Mouse (Mus musculus) forebrain, embryonic 10.5 days (tissue): ENCODE data around the gene Wdr61. TPM values are rescaled to one million over a fixed set of nuclear protein-coding genes. Genes with fewer than 3 reads are reported as not detected.
A peak's percentile ranks its signal among the peaks of the same experiment; 100 is the strongest.

Experiments
- DNase-seq: peaks from one replicate; pipeline ENCODE4 v3.0.0-alpha.2; 2017; ENCODE audit warnings: low spot score; ENCODE audit errors: extremely low spot score
- H3K27ac ChIP-seq: fragments of 300-500 bp; sonication (generic); 2 replicates; pipeline ENCODE4 v1.5.1; 2016; ENCODE audit warnings: mild to moderate bottlenecking
- H3K27me3 ChIP-seq: fragments of 300-500 bp; sonication (generic); 2 replicates; pipeline ENCODE4 v1.6.1; 2016; ENCODE audit warnings: mild to moderate bottlenecking; ENCODE audit not compliant: poor library complexity, severe bottlenecking
- H3K36me3 ChIP-seq: fragments of 300-500 bp; sonication (generic); replicated peaks from 2 replicates; pipeline ENCODE4 v1.6.1; 2016; ENCODE audit warnings: mild to moderate bottlenecking, moderate library complexity
- H3K4me1 ChIP-seq: fragments of 300-500 bp; sonication (generic); 2 replicates; pipeline ENCODE4 v1.6.1; 2016
- H3K4me3 ChIP-seq: fragments of 300-500 bp; sonication (generic); 2 replicates; pipeline ENCODE4 v1.5.1; 2016; ENCODE audit warnings: mild to moderate bottlenecking, moderate library complexity
- H3K9me3 ChIP-seq: fragments of 300-500 bp; sonication (generic); 2 replicates; pipeline ENCODE4 v1.6.1; 2016; ENCODE audit warnings: mild to moderate bottlenecking, moderate library complexity
- WGBS: fragments of 180-500 bp; shearing (Covaris S2); methylation state at CpG from one replicate; pipeline ENCODE4 v1.1.7; 2016; 5-methylcytosine and 5-hydroxymethylcytosine counted together
- polyA plus RNA-seq: library from polyadenylated mRNA; unstranded; fragments of >200 nt; fragmentation: Nextera tagmentation; extraction: Ambion mirVana; gene quantifications from 2 replicates; pipeline ENCODE4 v1.2.1, GENCODE M21; 2016

The Wdr61 gene
- polyA plus RNA-seq, 1 experiment from 2014 or later, result 183 TPM

GRCm38 (mm10) chr9:54717527-54717926, 16.8 kb downstream of the Wdr61 start:
- 87% methylated on average over 3 of the region's 3 CpGs for WGBS

DNA sequence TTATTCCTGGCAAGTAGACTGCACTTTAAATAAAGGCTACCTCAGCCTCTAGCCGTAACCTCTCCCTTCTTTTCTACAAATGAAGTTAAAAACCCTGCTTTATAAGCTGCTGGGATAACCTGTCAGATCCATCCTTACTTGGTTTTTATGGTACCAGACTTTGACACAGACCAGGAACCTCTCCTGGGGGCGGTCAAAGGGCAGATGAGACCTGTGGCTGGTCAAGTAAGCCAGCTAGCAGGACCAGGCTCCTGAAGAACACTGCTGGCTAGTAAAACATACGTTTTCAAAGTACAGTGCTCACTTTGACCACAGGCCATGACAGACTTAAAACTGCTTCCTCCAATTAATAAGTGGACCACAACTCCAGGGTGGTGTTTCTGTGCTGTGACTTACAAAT, 18.5 kb downstream of the Wdr61 start:
- Histone ChIP-seq H3K27me3 (no peaks in the 10 kb centered on the region), H3K27ac (no peak overlapping the region), H3K9me3 (no peaks in the 10 kb centered on the region), H3K4me3 (no peak overlapping the region), H3K36me3 (peaks cover 100% of the 10 kb centered on the region), H3K4me1 (no peaks in the 10 kb centered on the region)
- WGBS, result 91% methylated on average over 3 of the region's 3 CpGs
- no peak for DNase-seq

More at GRCm38 (mm10) chr9:54717527-54717926, 16.8 kb downstream of the Wdr61 start:
- Histone ChIP-seq H3K27me3 (no peaks in the 10 kb centered on the region), H3K4me3 (no peak overlapping the region), H3K4me1 (no peaks in the 10 kb centered on the region), H3K9me3 (no peaks in the 10 kb centered on the region), H3K27ac (no peak overlapping the region), H3K36me3 (peaks cover 97% of the 10 kb centered on the region)
- no peak for DNase-seq

DNA sequence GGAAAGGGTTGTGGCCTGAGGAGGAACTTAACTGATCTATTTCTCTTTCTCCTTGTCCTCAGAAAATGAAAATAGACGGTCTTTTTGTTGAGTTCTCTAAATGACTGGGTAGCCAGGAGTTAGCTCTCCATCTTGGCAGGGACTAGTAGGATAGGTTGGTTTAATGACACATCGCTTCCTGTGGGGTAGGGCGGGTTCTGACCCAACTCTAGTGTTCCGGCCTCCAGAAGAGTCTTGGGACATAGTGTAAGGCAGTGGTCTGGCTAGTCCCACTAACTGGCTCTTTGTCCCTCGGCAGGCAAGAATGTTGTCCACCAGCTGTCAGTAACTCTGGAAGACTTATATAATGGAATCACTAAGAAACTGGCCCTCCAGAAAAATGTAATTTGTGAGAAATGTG, 26.2 kb downstream of the Wdr61 start:
- 91% methylated on average over 5 of the region's 5 CpGs for WGBS
- H3K4me3 ChIP-seq, result no peak overlapping the region
- no peak for DNase-seq

DNA sequence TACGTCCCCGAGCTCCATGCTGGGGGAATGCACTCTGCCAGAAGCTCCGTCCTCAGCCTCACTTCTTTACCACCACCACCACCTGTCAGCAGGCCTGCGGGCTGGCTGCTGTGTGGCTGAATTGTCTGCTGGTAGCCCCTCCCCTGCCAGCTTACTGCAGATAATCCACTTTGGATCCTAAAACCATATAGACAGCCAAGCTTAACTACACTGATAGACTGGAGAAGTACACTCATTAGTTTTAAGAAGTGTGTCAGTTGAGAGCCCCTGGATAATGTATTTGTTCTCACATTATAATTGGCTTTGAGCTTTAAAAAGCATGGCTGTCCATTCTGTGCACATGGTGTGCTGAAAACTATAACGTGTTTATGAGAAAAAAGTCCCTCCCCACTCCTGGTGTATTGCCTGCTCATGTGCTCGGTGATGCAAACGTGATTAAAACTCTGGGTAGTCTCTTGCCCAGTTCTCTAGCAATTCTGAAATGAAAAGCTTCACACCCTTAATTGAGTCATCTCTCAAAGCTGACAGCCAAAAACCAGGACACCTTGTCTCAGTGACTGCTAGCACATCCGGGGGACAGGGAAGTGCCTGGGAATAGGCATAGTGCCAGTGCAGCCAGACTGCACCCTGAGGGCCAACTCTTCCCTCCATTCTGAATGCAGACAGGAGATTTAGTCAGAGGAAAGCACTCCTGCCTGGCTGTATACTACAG, 26.9 kb downstream of the Wdr61 start:
- peaks cover 16% of the 10 kb centered on the region for H3K4me1 ChIP-seq
- no peak for DNase-seq
- H3K27ac ChIP-seq, result no peak overlapping the region
- WGBS, result 60% methylated on average over 8 of the region's 8 CpGs
- H3K27me3 ChIP-seq, result peaks cover 6% of the 10 kb centered on the region; the same call in 1 of the 2 replicates
- no peaks in the 10 kb centered on the region for H3K9me3 ChIP-seq
- no peak overlapping the region for H3K4me3 ChIP-seq
- peaks cover 21% of the 10 kb centered on the region for H3K36me3 ChIP-seq

More for the DNA sequence above, 26.2 kb downstream of the Wdr61 start:
- Histone ChIP-seq H3K27me3 (0 out of 2 replicates have a peak, but pooled peaks cover 3% of the 10 kb centered on the region), H3K27ac (no peak overlapping the region), H3K9me3 (no peaks in the 10 kb centered on the region), H3K36me3 (peaks cover 27% of the 10 kb centered on the region), H3K4me1 (peaks cover 13% of the 10 kb centered on the region)

DNA sequence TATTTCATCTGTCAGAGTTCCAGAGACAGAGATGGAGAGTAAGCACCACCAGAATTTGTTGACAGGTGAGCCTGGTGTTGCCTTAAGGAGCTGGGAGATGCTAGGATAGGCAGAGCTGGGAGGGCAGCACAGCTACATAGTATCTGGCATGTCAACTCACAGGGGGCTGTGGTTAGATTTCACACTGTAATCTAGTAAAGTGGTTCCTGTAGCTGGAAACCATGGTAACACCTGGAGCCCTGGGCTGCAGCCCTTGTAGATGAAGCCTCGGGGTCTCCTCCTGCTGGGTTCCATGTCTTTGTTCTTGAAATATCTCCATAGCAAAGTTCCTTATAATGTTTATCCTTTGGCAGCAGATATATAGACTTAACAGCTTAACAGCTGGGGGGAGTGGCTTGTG, 28.8 kb downstream of the Wdr61 start:
- Histone ChIP-seq H3K4me3 (no peak overlapping the region), H3K4me1 (peaks cover 22% of the 10 kb centered on the region), H3K27me3 (peaks cover 25% of the 10 kb centered on the region), H3K27ac (no peak overlapping the region), H3K36me3 (peaks cover 2% of the 10 kb centered on the region; the same call in 1 of the 2 replicates), H3K9me3 (no peaks in the 10 kb centered on the region)
- DNase-seq, result no peak
- 83% methylated on average over 1 of the region's 1 CpGs for WGBS

- peaks cover 37% of the 10 kb centered on the region for H3K27me3 ChIP-seq
- H3K4me1 ChIP-seq, result peaks cover 32% of the 10 kb centered on the region
- 0 out of 2 replicates have a peak, but pooled peaks cover 2% of the 10 kb centered on the region for H3K36me3 ChIP-seq
- no peak overlapping the region for H3K27ac ChIP-seq
- WGBS, result 79% methylated on average over 5 of the region's 5 CpGs
- H3K4me3 ChIP-seq, result no peak overlapping the region
- H3K9me3 ChIP-seq, result no peaks in the 10 kb centered on the region
- DNase-seq, result no peak
Measured at GRCm38 (mm10) chr9:54704361-54704760, 30.0 kb downstream of the Wdr61 start.

DNA sequence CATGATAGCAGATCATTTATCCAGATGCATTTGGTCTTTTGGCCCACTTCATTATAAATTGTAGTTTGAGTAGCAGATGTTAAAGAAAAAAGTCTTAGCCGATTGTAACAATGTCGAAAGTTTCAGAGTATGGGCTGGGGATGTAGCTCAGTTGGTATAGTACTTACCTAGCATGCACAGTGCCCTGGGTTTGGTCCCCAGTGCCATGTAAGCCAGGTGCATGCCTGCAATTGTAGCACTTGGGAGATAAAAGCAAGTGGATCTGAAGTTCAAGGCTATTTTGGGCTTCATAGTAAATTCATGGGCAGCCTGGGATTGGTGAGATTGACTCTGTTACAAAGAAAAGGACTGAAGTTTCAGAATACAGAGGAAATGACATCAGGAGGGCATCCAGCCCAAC, 31.7 kb downstream of the Wdr61 start:
- no peaks in the 10 kb centered on the region for H3K36me3 ChIP-seq

GRCm38 (mm10) chr9:54700746-54701145, 33.6 kb downstream of the Wdr61 start:
- Histone ChIP-seq H3K36me3 (no peaks in the 10 kb centered on the region), H3K4me1 (peaks cover 26% of the 10 kb centered on the region), H3K4me3 (no peak overlapping the region), H3K9me3 (no peaks in the 10 kb centered on the region), H3K27me3 (peaks cover 67% of the 10 kb centered on the region), H3K27ac (no peak overlapping the region)
- no peak for DNase-seq
- WGBS, result 79% methylated on average over 7 of the region's 7 CpGs

More for the DNA sequence above, 31.7 kb downstream of the Wdr61 start:
- H3K27me3 ChIP-seq, result peaks cover 54% of the 10 kb centered on the region
- H3K4me1 ChIP-seq, result peaks cover 36% of the 10 kb centered on the region
- no peaks in the 10 kb centered on the region for H3K9me3 ChIP-seq
- no peak overlapping the region for H3K27ac ChIP-seq
- 91% methylated on average over 2 of the region's 2 CpGs for WGBS
- H3K4me3 ChIP-seq, result no peak overlapping the region
- DNase-seq, result no peak

GRCm38 (mm10) chr9:54700174-54700475, 34.2 kb downstream of the Wdr61 start:
- peaks cover 26% of the 10 kb centered on the region for H3K4me1 ChIP-seq
- DNase-seq, result no peak
- peak overlapping the region; percentile 73 for H3K4me3 ChIP-seq
- no peaks in the 10 kb centered on the region for H3K36me3 ChIP-seq
- WGBS, result 33% methylated on average over 9 of the region's 9 CpGs
- no peaks in the 10 kb centered on the region for H3K9me3 ChIP-seq
- peaks cover 67% of the 10 kb centered on the region for H3K27me3 ChIP-seq
- peak overlapping the region; percentile 83 for H3K27ac ChIP-seq

DNA sequence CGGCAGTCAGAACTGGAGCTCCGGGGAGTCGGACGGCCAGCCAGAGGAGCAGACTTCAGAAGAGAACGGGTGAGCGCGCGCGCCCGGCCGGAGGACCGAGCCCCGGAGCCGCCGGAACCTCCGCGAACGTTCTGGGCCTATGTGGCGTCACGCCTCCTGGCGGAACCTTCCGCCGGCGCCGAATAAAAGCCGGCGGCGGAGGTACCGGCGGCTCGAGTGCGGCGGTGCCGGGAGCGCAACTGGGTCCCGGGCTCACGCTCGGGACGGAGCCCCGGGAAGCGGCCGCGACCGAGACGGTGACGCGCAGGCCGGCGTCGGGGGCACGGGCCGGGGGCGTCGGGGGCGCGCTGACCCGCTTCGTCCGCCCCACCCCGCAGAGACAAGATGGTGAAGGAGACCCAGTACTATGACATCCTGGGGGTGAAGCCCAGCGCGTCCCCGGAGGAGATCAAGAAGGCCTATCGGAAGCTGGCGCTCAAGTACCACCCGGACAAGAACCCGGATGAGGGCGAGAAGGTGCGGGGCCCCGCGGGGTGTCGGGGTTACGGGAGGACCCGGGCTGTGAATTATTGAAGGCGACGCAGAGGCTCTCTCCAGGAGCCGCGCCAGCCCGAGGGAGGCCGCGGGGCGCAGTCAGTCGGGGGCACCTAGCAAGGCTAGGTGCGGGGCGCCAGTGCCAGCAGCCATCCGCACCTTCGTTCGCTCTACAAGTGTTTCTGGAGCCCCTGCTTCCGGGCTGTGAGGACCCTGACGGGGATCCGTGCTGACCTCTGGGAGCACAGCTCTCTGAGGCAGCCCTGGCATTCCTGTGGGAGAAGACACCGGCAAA, 34.8 kb downstream of the Wdr61 start:
- Histone ChIP-seq H3K36me3 (no peaks in the 10 kb centered on the region), H3K27me3 (peaks cover 66% of the 10 kb centered on the region), H3K9me3 (no peaks in the 10 kb centered on the region)

DNA sequence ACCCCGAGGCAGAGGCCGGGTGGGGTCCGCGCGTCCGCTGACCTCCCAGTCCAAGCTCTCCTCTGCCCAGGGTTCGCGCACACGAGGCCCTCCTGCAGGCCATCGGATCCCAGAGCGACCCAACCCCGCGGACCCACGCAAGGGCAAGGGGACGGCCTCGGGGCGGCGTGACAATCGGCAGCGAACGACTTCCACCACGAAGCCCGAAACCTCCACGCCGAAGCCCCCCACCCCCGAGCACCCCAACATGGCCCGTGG, 35.3 kb downstream of the Wdr61 start:
- 14% methylated on average over 27 of the region's 27 CpGs for WGBS

More for the DNA sequence above, 34.8 kb downstream of the Wdr61 start:
- peak; percentile 63 for DNase-seq
- WGBS, result under 1% methylated on average over 92 of the region's 92 CpGs
- peak overlapping the region; percentile 73 for H3K4me3 ChIP-seq
- H3K4me1 ChIP-seq, result peaks cover 26% of the 10 kb centered on the region
- peak overlapping the region; percentile 83 for H3K27ac ChIP-seq

GRCm38 (mm10) chr9:54698318-54699086, 35.8 kb downstream of the Wdr61 start, which contains the start of gene Dnaja4:
Gene Dnaja4, plus strand, starts transcription at chr9:54698873.
- peaks cover 26% of the 10 kb centered on the region for H3K4me1 ChIP-seq
- peak within 1 kb of the TSS; percentile 83 for H3K27ac ChIP-seq
- no peaks in the 10 kb centered on the region for H3K9me3 ChIP-seq
- DNase-seq, result no peak
- H3K4me3 ChIP-seq, result peak within 1 kb of the TSS; percentile 73
- H3K36me3 ChIP-seq, result no peaks in the 10 kb centered on the region
- H3K27me3 ChIP-seq, result peaks cover 68% of the 10 kb centered on the region
- 68% methylated on average over 17 of the region's 17 CpGs for WGBS

More for the DNA sequence above, 35.3 kb downstream of the Wdr61 start:
- H3K36me3 ChIP-seq, result no peaks in the 10 kb centered on the region
- peak overlapping the region; percentile 83 for H3K27ac ChIP-seq
- H3K4me3 ChIP-seq, result peak overlapping the region; percentile 73
- H3K27me3 ChIP-seq, result peaks cover 68% of the 10 kb centered on the region
- H3K9me3 ChIP-seq, result no peaks in the 10 kb centered on the region
- peaks cover 26% of the 10 kb centered on the region for H3K4me1 ChIP-seq
- DNase-seq, result no peak
